Mouse (Mus musculus) forebrain, postnatal 0 days (tissue): Measurements from ENCODE around the gene Btnl10. TPM values are rescaled to one million over a fixed set of nuclear protein-coding genes. Genes with fewer than 3 reads are reported as not detected.

Experiments used
- ATAC-seq: fragments of 200-750 bp; cut with Nextera tagmentation; 2 replicates; pipeline ENCODE4 v1.8.0; 2017; ENCODE audit warnings: mild to moderate bottlenecking, moderate library complexity
- DNase-seq: peaks from one replicate; pipeline ENCODE4 v3.0.0-alpha.2; 2015
- H3K27ac ChIP-seq: fragments of 300-500 bp; sonication (generic); 2 replicates; pipeline ENCODE4 v1.5.1; 2014; ENCODE audit warnings: low read depth, mild to moderate bottlenecking, antibody characterized with exemption, low read length, moderate library complexity, mixed read lengths
- H3K27me3 ChIP-seq: fragments of 300-500 bp; sonication (generic); 2 replicates; pipeline ENCODE4 v1.6.1; 2014; ENCODE audit warnings: mild to moderate bottlenecking, low read length, mixed read lengths; ENCODE audit not compliant: insufficient read depth
- H3K36me3 ChIP-seq: fragments of 300-500 bp; sonication (generic); 2 replicates; pipeline ENCODE4 v1.6.1; 2014; ENCODE audit warnings: mild to moderate bottlenecking, moderate library complexity; ENCODE audit not compliant: insufficient read depth
- H3K4me1 ChIP-seq: fragments of 300-500 bp; sonication (generic); 2 replicates; pipeline ENCODE4 v1.6.1; 2014; ENCODE audit warnings: antibody characterized with exemption; ENCODE audit not compliant: insufficient read depth
- H3K4me2 ChIP-seq: fragments of 300-500 bp; sonication (generic); 2 replicates; pipeline ENCODE4 v1.6.1; 2014; ENCODE audit warnings: low read depth, mild to moderate bottlenecking, moderate library complexity
- H3K4me3 ChIP-seq: fragments of 300-500 bp; sonication (generic); 2 replicates; pipeline ENCODE4 v1.5.1; 2014; ENCODE audit warnings: low read depth, low read length, mixed read lengths
- H3K9ac ChIP-seq: fragments of 300-500 bp; sonication (generic); 2 replicates; pipeline ENCODE4 v1.6.1; 2014; ENCODE audit warnings: mild to moderate bottlenecking
- H3K9me3 ChIP-seq: fragments of 300-500 bp; sonication (generic); 2 replicates; pipeline ENCODE4 v1.6.1; 2016; ENCODE audit warnings: low read length
- CTCF ChIP-seq: sonication (generic); IDR thresholded peaks from 2 replicates; pipeline ENCODE4 v1.5.1; 2016; ENCODE audit warnings: antibody characterized with exemption, control low read depth, low read depth
- WGBS: fragments of 180-500 bp; shearing (Covaris S2); extraction: QIAGEN DNeasy Blood & Tissue Kit; methylation state at CpG from one replicate; pipeline ENCODE4 v1.1.7; 2014; 5-methylcytosine and 5-hydroxymethylcytosine counted together
- polyA plus RNA-seq: library from polyadenylated mRNA; unstranded; fragments of >200 nt; fragmentation: Nextera tagmentation; extraction: Ambion mirVana; gene quantifications from 2 replicates; pipeline ENCODE4 v1.2.1, GENCODE M21; 2015
- total RNA-seq: library from RNA; depleted of rRNA; stranded (reverse); fragments of >200 nt; gene quantifications from 2 replicates; pipeline ENCODE4 v1.2.3, GENCODE M21; 2014

Gene Btnl10
- total and polyA plus RNA-seq, 2 experiments from 2014 or later = 0.10 TPM; not detected in 1

GRCm38 (mm10) chr11:58944136-58944535 lies 26.4 kb downstream of the Btnl10 start:
- Histone ChIP-seq H3K9ac (no peak overlapping the region), H3K4me2 (no peak overlapping the region), H3K4me3 (no peak overlapping the region), H3K27me3 (no peaks in the 10 kb centered on the region), H3K36me3 (no peaks in the 10 kb centered on the region), H3K27ac (no peak overlapping the region), H3K9me3 (no peaks in the 10 kb centered on the region), H3K4me1 (peaks cover 5% of the 10 kb centered on the region; the same call in 1 of the 2 replicates)
- WGBS = 75% methylated on average over 5 of the region's 5 CpGs
- no peak for TF ChIP-seq CTCF
- DNase-seq (no peak), ATAC-seq (no peak)

DNA sequence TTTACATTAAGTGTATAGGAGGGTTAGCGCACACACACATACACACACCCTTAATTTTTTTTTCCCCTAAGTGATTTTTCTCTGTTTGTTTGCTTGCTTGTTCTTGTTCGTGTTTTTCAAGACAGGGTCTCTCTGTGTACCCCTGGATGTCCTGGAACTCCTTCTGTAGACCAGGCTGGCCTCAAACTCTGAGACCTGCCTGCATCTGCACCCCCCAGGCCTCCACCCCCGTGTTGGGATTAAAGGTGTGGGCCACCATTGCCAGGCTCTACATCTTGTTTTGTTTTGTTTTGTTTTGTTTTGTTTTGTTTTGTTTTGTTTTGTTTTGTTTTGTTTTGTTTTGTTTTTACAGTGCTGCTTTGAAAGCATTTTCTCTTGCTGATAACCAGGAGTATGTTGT lies 29.6 kb downstream of the Btnl10 start:
- no peaks in the 10 kb centered on the region for H3K36me3 ChIP-seq
- TF ChIP-seq CTCF = no peak
- ATAC-seq (no peak), DNase-seq (no peak)
- H3K4me2 ChIP-seq = peak overlapping the region; percentile 64
- H3K27ac ChIP-seq = peak overlapping the region; percentile 98
- no peaks in the 10 kb centered on the region for H3K27me3 ChIP-seq
- peaks cover 9% of the 10 kb centered on the region; the same call in 1 of the 2 replicates for H3K4me1 ChIP-seq
- no peaks in the 10 kb centered on the region for H3K9me3 ChIP-seq
- H3K9ac ChIP-seq = peak overlapping the region; percentile 65; the same call in 1 of the 2 replicates
- no peak overlapping the region for H3K4me3 ChIP-seq
- WGBS = 73% methylated on average over 3 of the region's 3 CpGs

- Histone ChIP-seq H3K4me2 (peak overlapping the region; percentile 64), H3K9ac (peak overlapping the region; percentile 65), H3K4me1 (peaks cover 9% of the 10 kb centered on the region; the same call in 1 of the 2 replicates), H3K27ac (peak overlapping the region; percentile 98), H3K36me3 (no peaks in the 10 kb centered on the region), H3K27me3 (no peaks in the 10 kb centered on the region), H3K4me3 (peak overlapping the region; percentile 50), H3K9me3 (no peaks in the 10 kb centered on the region)
- no peak for TF ChIP-seq CTCF
- WGBS = 4% methylated on average over 23 of the region's 23 CpGs
- DNase-seq = peak; percentile 88
- peak; percentile 74 for ATAC-seq
Measured at GRCm38 (mm10) chr11:58947798-58948528, 30.3 kb downstream of the Btnl10 start.

GRCm38 (mm10) chr11:58948542-58949479 lies 31.1 kb downstream of the Btnl10 start, which contains the start of gene Hist3h2ba:
Gene Hist3h2ba (plus strand): TSS chr11:58948920.
- Histone ChIP-seq H3K27me3 (no peaks in the 10 kb centered on the region), H3K36me3 (no peaks in the 10 kb centered on the region), H3K27ac (peak within 1 kb of the TSS; percentile 98), H3K9ac (peak within 1 kb of the TSS; percentile 85), H3K4me1 (peaks cover 9% of the 10 kb centered on the region; the same call in 1 of the 2 replicates), H3K9me3 (no peaks in the 10 kb centered on the region), H3K4me2 (peak within 1 kb of the TSS; percentile 64), H3K4me3 (peak within 1 kb of the TSS; percentile 50)
- ATAC-seq (peak; percentile 89), DNase-seq (peak; percentile 94)
- 0 out of 2 replicates have a peak, but pooled peaks have one; percentile 22 for TF ChIP-seq CTCF
- WGBS = under 1% methylated on average over 48 of the region's 48 CpGs

- no peak for TF ChIP-seq CTCF
- ATAC-seq = peak; percentile 72
- peak overlapping the region; percentile 64 for H3K4me2 ChIP-seq
- H3K4me3 ChIP-seq = peak overlapping the region; percentile 50
- peak overlapping the region; percentile 85 for H3K9ac ChIP-seq
- WGBS = 2% methylated on average over 20 of the region's 20 CpGs
- H3K4me1 ChIP-seq = peaks cover 9% of the 10 kb centered on the region; the same call in 1 of the 2 replicates
- H3K36me3 ChIP-seq = no peaks in the 10 kb centered on the region
- no peaks in the 10 kb centered on the region for H3K27me3 ChIP-seq
- no peaks in the 10 kb centered on the region for H3K9me3 ChIP-seq
- DNase-seq = peak; percentile 89
- peak overlapping the region; percentile 98 for H3K27ac ChIP-seq
Measured at GRCm38 (mm10) chr11:58949480-58950431, 32.0 kb downstream of the Btnl10 start.

DNA sequence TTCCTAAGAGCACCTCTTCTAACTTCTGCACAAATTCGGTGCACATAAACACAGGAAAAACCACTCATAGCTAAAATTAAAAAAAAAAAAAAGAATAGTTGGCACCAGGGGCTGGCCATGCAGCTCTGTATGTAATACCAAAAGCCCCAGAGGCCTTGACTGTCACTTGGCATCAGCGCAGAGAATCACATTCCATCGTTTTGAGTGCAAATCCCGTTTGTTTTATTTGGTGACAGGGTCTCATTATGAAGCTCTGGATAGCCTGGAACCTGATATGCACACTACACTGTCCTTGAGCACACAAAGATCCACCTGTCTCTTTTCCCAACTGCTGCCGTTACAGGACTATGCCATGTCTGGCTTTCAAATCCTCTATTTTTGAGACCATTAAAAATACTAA lies 33.5 kb downstream of the Btnl10 start:
- no peak for DNase-seq
- ATAC-seq = no peak

More for the DNA sequence above, 33.5 kb downstream of the Btnl10 start:
- peaks cover 9% of the 10 kb centered on the region; the same call in 1 of the 2 replicates for H3K4me1 ChIP-seq
- no peaks in the 10 kb centered on the region for H3K27me3 ChIP-seq
- peak overlapping the region; percentile 98 for H3K27ac ChIP-seq
- 0 out of 2 replicates have a peak overlapping the region, but pooled peaks have one; percentile 85 for H3K9ac ChIP-seq
- H3K4me2 ChIP-seq = peak overlapping the region; percentile 64
- H3K36me3 ChIP-seq = no peaks in the 10 kb centered on the region
- H3K9me3 ChIP-seq = no peaks in the 10 kb centered on the region
- H3K4me3 ChIP-seq = no peak overlapping the region
- 44% methylated on average over 5 of the region's 5 CpGs for WGBS
- TF ChIP-seq CTCF = no peak
